Mouse (Mus musculus) thymus, adult 2 months (tissue): Measurements from ENCODE around the gene Glis1. TPM values are rescaled to one million over a fixed set of nuclear protein-coding genes. Genes with fewer than 3 reads are reported as not detected.

Experiments used
- DNase-seq: peaks from one replicate; pipeline ENCODE4 v3.0.0; 2021
- H3K27ac ChIP-seq: fragments of 200-500 bp; 2 replicates; pipeline ENCODE4 v1.5.1; 2012; ENCODE audit warnings: low read length, control low read depth; ENCODE audit not compliant: control insufficient read depth, insufficient read depth
- H3K27me3 ChIP-seq: fragments of 200-500 bp; 2 replicates; pipeline ENCODE4 v1.6.1; 2012; ENCODE audit warnings: mild to moderate bottlenecking, low read length, moderate library complexity, mixed read lengths; ENCODE audit not compliant: control insufficient read depth, insufficient read depth
- H3K36me3 ChIP-seq: fragments of 200-500 bp; 2 replicates; pipeline ENCODE4 v1.6.1; 2012; ENCODE audit warnings: mild to moderate bottlenecking, low read length, moderate library complexity; ENCODE audit not compliant: control insufficient read depth, insufficient read depth
- H3K4me1 ChIP-seq: fragments of 200-500 bp; replicated peaks from 2 replicates; pipeline ENCODE4 v1.6.1; 2012; ENCODE audit warnings: low read length; ENCODE audit not compliant: control insufficient read depth, insufficient read depth
- H3K4me3 ChIP-seq: fragments of 200-500 bp; 2 replicates; pipeline ENCODE4 v1.5.1; 2012; ENCODE audit warnings: mild to moderate bottlenecking, low read length, control low read depth, moderate library complexity; ENCODE audit not compliant: control insufficient read depth, insufficient read depth
- CTCF ChIP-seq: fragments of 200-500 bp; IDR thresholded peaks from 2 replicates; pipeline ENCODE4 v1.5.1; 2012; ENCODE audit warnings: mild to moderate bottlenecking, control low read depth, low read length, moderate library complexity, borderline replicate concordance; ENCODE audit not compliant: control insufficient read depth, poor library complexity, insufficient read depth; ENCODE audit errors: extremely low read depth
- POLR2A ChIP-seq: fragments of 200-500 bp; IDR thresholded peaks from 2 replicates; pipeline ENCODE4 v1.6.1; 2012; ENCODE audit warnings: mild to moderate bottlenecking, low read length, control low read depth, moderate library complexity; ENCODE audit not compliant: control insufficient read depth, poor library complexity, insufficient read depth; ENCODE audit errors: extremely low read depth
- WGBS: fragments of 180-500 bp; shearing (Covaris S2); methylation state at CpG from one replicate; pipeline ENCODE4 v1.1.7; 2018; 5-methylcytosine and 5-hydroxymethylcytosine counted together
- polyA plus RNA-seq: library from polyadenylated mRNA; depleted of rRNA; stranded (reverse); fragments of >200 nt; gene quantifications from 2 replicates; pipeline ENCODE4 v1.2.3, GENCODE M21; 2012

The Glis1 gene
- polyA plus RNA-seq, 1 experiment = 0.71 TPM

DNA sequence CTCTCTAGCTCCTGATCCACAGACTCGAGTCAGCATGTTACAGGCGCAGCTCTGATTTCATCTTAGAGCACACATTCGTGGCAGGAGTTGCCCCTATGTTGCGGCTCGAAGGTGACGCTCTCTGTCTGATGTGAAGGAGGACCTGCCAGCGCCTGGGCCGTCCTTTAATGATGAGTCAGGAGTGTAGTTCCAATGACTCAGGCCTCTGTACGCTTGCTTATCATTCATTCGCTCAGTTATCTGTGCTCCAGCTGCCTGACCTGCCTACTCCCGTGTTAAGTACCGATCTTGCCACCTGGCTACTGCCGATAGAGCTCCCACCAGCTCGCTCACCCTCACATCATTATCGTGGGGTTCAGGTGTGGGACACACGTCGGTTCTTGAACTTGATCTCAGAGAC is 24.5 kb downstream of the Glis1 start:
- Histone ChIP-seq H3K36me3 (no peaks in the 10 kb centered on the region), H3K27me3 (no peaks in the 10 kb centered on the region), H3K4me3 (no peak overlapping the region), H3K4me1 (no peaks in the 10 kb centered on the region), H3K27ac (no peak overlapping the region)
- TF ChIP-seq POLR2A = no peak
- TF ChIP-seq CTCF = no peak
- no peak for DNase-seq
- WGBS = 94% methylated on average over 17 of the region's 17 CpGs

GRCm38 (mm10) chr4:107459461-107459860 is 25.1 kb downstream of the Glis1 start:
- no peak for DNase-seq
- no peaks in the 10 kb centered on the region for H3K36me3 ChIP-seq
- TF ChIP-seq CTCF (no peak), POLR2A (no peak)
- no peaks in the 10 kb centered on the region for H3K27me3 ChIP-seq
- no peak overlapping the region for H3K4me3 ChIP-seq
- 94% methylated on average over 2 of the region's 2 CpGs for WGBS
- H3K4me1 ChIP-seq = no peaks in the 10 kb centered on the region
- no peak overlapping the region for H3K27ac ChIP-seq

- DNase-seq = no peak
- Histone ChIP-seq H3K27ac (no peak overlapping the region), H3K27me3 (no peaks in the 10 kb centered on the region), H3K36me3 (no peaks in the 10 kb centered on the region), H3K4me3 (no peak overlapping the region), H3K4me1 (no peaks in the 10 kb centered on the region)
- no peak for TF ChIP-seq POLR2A
- no peak for TF ChIP-seq CTCF
- WGBS = 95% methylated on average over 11 of the region's 11 CpGs
Observed at GRCm38 (mm10) chr4:107460468-107460867, 26.1 kb downstream of the Glis1 start.

- WGBS = 79% methylated on average over 7 of the region's 7 CpGs
- Histone ChIP-seq H3K27me3 (no peaks in the 10 kb centered on the region), H3K4me1 (no peaks in the 10 kb centered on the region), H3K27ac (no peak overlapping the region), H3K36me3 (no peaks in the 10 kb centered on the region), H3K4me3 (no peak overlapping the region)
- DNase-seq = no peak
- no peak for TF ChIP-seq POLR2A
- no peak for TF ChIP-seq CTCF
Observed at GRCm38 (mm10) chr4:107467831-107468230, 33.4 kb downstream of the Glis1 start.

- no peaks in the 10 kb centered on the region for H3K4me1 ChIP-seq
- no peak overlapping the region for H3K4me3 ChIP-seq
- no peak overlapping the region for H3K27ac ChIP-seq
- no peak for DNase-seq
- H3K27me3 ChIP-seq = no peaks in the 10 kb centered on the region
- TF ChIP-seq CTCF (no peak), POLR2A (no peak)
- no peaks in the 10 kb centered on the region for H3K36me3 ChIP-seq
- 81% methylated on average over 13 of the region's 13 CpGs for WGBS
Observed at GRCm38 (mm10) chr4:107468264-107468663, 33.9 kb downstream of the Glis1 start.

DNA sequence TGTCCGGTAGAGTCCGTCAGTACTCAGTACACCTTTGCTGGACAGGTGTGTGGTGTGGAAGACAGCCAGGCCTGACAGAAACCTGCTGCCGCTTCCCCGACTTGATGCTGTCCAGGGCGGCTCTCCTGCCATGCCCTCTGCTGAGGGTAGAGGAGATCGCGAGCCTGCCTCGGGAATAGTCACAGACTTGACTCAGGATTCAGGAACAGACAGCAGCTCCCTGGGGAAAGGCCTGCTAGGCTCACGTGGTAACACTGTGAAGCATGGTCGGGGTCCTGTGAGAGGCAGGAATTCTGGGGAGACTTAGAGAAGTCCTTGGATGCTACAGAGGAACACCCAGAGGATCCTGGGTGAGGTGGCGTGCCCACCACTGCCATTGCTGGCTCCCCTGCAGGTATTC is 34.4 kb downstream of the Glis1 start:
- H3K36me3 ChIP-seq = no peaks in the 10 kb centered on the region
- no peaks in the 10 kb centered on the region for H3K4me1 ChIP-seq
- 87% methylated on average over 11 of the region's 11 CpGs for WGBS
- H3K27me3 ChIP-seq = no peaks in the 10 kb centered on the region
- DNase-seq = no peak
- H3K4me3 ChIP-seq = no peak overlapping the region
- TF ChIP-seq POLR2A = no peak
- TF ChIP-seq CTCF = no peak
- no peak overlapping the region for H3K27ac ChIP-seq

- WGBS = 78% methylated on average over 11 of the region's 11 CpGs
- no peaks in the 10 kb centered on the region for H3K36me3 ChIP-seq
- H3K27me3 ChIP-seq = no peaks in the 10 kb centered on the region
- no peak for TF ChIP-seq POLR2A
- no peak for TF ChIP-seq CTCF
- H3K27ac ChIP-seq = no peak overlapping the region
- no peak overlapping the region for H3K4me3 ChIP-seq
- no peak for DNase-seq
- no peaks in the 10 kb centered on the region for H3K4me1 ChIP-seq
Observed at GRCm38 (mm10) chr4:107476266-107476665, 41.9 kb downstream of the Glis1 start.
